Mouse (Mus musculus) brown adipose tissue, adult 24 weeks (tissue): ENCODE data around the gene Ccr5. TPM values are rescaled to one million over a fixed set of nuclear protein-coding genes. Genes with fewer than 3 reads are reported as not detected.
"Not testable (repeated sequence)": the region's sequence is repeated elsewhere in the genome, so short reads cannot be mapped to it uniquely, and the experiment has no call there.

Source experiments
- H3K27ac ChIP-seq: fragments of 200-500 bp; replicated peaks from 2 replicates; pipeline ENCODE4 v1.5.1; 2012; ENCODE audit warnings: low read depth, mild to moderate bottlenecking, low read length
- H3K4me1 ChIP-seq: fragments of 200-500 bp; 2 replicates; pipeline ENCODE4 v1.6.1; 2012; ENCODE audit warnings: low read length, mixed read lengths; ENCODE audit not compliant: control insufficient read depth, insufficient read depth, insufficient read length
- H3K4me3 ChIP-seq: fragments of 200-500 bp; 2 replicates; pipeline ENCODE4 v1.5.1; 2012; ENCODE audit warnings: low read depth, mild to moderate bottlenecking, low read length, moderate library complexity; ENCODE audit not compliant: insufficient read depth
- polyA plus RNA-seq: library from polyadenylated mRNA; stranded (reverse); fragments of >200 nt; gene quantifications from 2 replicates; pipeline ENCODE4 v1.2.4, GENCODE M21; 2012; ENCODE audit not compliant: missing spikeins, insufficient read depth, insufficient read length

The Ccr5 gene
- polyA plus RNA-seq, 1 experiment: 1.1 TPM

- peak overlapping the region; percentile 62; the same call in 1 of the 2 replicates for H3K27ac ChIP-seq
- H3K4me3 ChIP-seq: no peak overlapping the region
- H3K4me1 ChIP-seq: peaks cover 5% of the 10 kb centered on the region
These were observed 4.2 kb downstream of the Ccr5 start for GRCm38 (mm10) chr9:124125576-124125975.

GRCm38 (mm10) chr9:124126373-124126772, 5.0 kb downstream of the Ccr5 start:
- H3K27ac ChIP-seq: peak overlapping the region; percentile 55
- peaks cover 5% of the 10 kb centered on the region for H3K4me1 ChIP-seq
- no peak overlapping the region for H3K4me3 ChIP-seq

- Histone ChIP-seq H3K4me1 (peaks cover 5% of the 10 kb centered on the region), H3K27ac (0 out of 2 replicates have a peak overlapping the region, but pooled peaks have one; percentile 19), H3K4me3 (no peak overlapping the region)
These were observed 6.1 kb downstream of the Ccr5 start for GRCm38 (mm10) chr9:124127412-124127811.

- Histone ChIP-seq H3K4me1 (peaks cover 5% of the 10 kb centered on the region), H3K27ac (no peak overlapping the region), H3K4me3 (no peak overlapping the region)
These were observed 7.0 kb downstream of the Ccr5 start for GRCm38 (mm10) chr9:124128379-124128778.

GRCm38 (mm10) chr9:124132899-124133298, 11.6 kb downstream of the Ccr5 start:
- not testable (repeated sequence) for H3K4me3 ChIP-seq, H3K4me1 ChIP-seq

GRCm38 (mm10) chr9:124134919-124135318, 13.6 kb downstream of the Ccr5 start:
- H3K27ac ChIP-seq, H3K4me3 ChIP-seq, H3K4me1 ChIP-seq: not testable (repeated sequence)

More at GRCm38 (mm10) chr9:124132899-124133298, 11.6 kb downstream of the Ccr5 start:
- not testable (repeated sequence) for H3K27ac ChIP-seq

- Histone ChIP-seq H3K4me3 (no peak overlapping the region), H3K27ac (no peak overlapping the region), H3K4me1 (no peaks in the 10 kb centered on the region)
These were observed 16.3 kb downstream of the Ccr5 start for GRCm38 (mm10) chr9:124137619-124138018.

- no peak overlapping the region for H3K4me3 ChIP-seq
- no peaks in the 10 kb centered on the region for H3K4me1 ChIP-seq
- no peak overlapping the region for H3K27ac ChIP-seq
These were observed 16.9 kb downstream of the Ccr5 start for GRCm38 (mm10) chr9:124138055-124138775.

- H3K27ac ChIP-seq: no peak overlapping the region; the same call in 1 of the 2 replicates
- no peaks in the 10 kb centered on the region for H3K4me1 ChIP-seq
- H3K4me3 ChIP-seq: no peak overlapping the region
These were observed 22.3 kb downstream of the Ccr5 start for GRCm38 (mm10) chr9:124143678-124144077.

GRCm38 (mm10) chr9:124146307-124146706, 25.0 kb downstream of the Ccr5 start:
- H3K27ac ChIP-seq: no peak overlapping the region
- no peaks in the 10 kb centered on the region for H3K4me1 ChIP-seq
- H3K4me3 ChIP-seq: no peak overlapping the region

Other genes starting within 250 kb of the Ccr5 start
- gene Ccr1, start 152.9 kb upstream of the Ccr5 start, polyA plus RNA-seq: 0.54 and 0.59 TPM in 2 replicates
- not detected in 2 replicates for gene Ccr1l1, start 143.1 kb upstream of the Ccr5 start, polyA plus RNA-seq
- gene Ccr3, start 99.6 kb upstream of the Ccr5 start, polyA plus RNA-seq: not detected in 2 replicates
- 3.8 and 5.0 TPM in 2 replicates for gene Ccr2, start 19.6 kb upstream of the Ccr5 start, polyA plus RNA-seq
- gene 2010315B03Rik, start 191.2 kb downstream of the Ccr5 start, polyA plus RNA-seq: 14.3 and 18.4 TPM in 2 replicates